Mouse (Mus musculus) T-cell, adult 66 days (primary cell): ENCODE measurements around the gene Olfr746. TPM values are rescaled to one million over a fixed set of nuclear protein-coding genes. Genes with fewer than 3 reads are reported as not detected.

Source experiments
- total RNA-seq, 2 experiments: library from RNA; stranded (reverse); gene quantifications; 3 replicates in 1 of 2; 4 replicates in 1 of 2; pipeline ENCODE4 v1.2.4; 2023

Olfr746 gene
- not detected for total RNA-seq

GRCm38 (mm10) chr14:50646783-50647182, at the start of gene Olfr746:
Gene Olfr746 (plus strand): TSS chr14:50647083.

GRCm38 (mm10) chr14:50614579-50614978, 32.3 kb upstream of the Olfr746 start, which contains the start of gene Olfr744:
Gene Olfr744 (plus strand): TSS chr14:50614879.

DNA sequence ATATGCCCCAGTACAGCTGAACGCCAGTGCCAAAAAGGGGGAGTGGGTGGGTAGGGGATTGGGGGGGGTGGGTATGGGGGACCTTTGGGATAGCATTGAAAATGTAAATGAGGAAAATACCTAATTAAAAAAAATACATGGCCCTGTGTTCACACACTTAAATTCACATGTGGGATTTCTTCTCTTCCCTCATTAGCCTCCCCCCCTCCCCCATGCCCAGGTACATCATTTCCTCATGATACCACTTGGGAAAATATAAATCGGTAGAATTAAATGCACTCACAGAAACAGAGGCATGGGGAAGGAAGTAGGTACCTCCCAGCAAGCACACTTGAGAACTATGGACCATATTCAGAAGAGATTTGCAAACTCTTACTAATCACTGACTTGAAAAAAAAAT, 7.8 kb upstream of the Olfr746 start, which contains the start of gene Olfr745:
Olfr745 (plus strand) TSS at position 301 of the 400 bp plus-strand sequence.

DNA sequence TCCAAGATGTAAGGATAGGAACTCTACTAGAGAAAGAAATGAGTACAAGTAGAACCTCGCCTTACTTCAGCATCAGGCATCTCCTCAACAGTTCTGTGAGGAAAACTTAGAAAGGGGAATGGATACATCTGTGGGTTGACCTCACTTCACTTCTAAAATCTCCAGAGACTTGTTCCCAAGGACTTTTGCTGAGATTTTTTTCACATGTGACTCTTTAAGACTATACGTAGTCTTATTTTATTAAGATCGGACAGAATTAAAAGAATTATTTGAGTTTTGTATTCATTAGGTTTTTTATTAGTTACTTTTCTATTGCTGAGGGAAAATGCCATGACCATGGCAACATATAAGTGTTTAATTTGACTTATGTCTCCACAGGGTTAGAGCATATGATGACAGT, 46.2 kb downstream of the Olfr746 start, which contains the start of gene Olfr747:
Olfr747 (minus strand) TSS at position 101 of the 400 bp plus-strand sequence.

Other genes with a start within 250 kb of the Olfr746 start
- gene Olfr738, start 239.5 kb upstream of the Olfr746 start, total RNA-seq: not detected
- not detected for gene Olfr739, start 228.5 kb upstream of the Olfr746 start, total RNA-seq
- not detected for gene Olfr740, start 201.5 kb upstream of the Olfr746 start, total RNA-seq
- gene Olfr741, start 174.3 kb upstream of the Olfr746 start, total RNA-seq: not detected
- gene Olfr742, start 143.5 kb upstream of the Olfr746 start, total RNA-seq: not detected
- gene Olfr743, start 125.2 kb upstream of the Olfr746 start, total RNA-seq: not detected
- gene Olfr744, start 32.2 kb upstream of the Olfr746 start, total RNA-seq: not detected
- gene Olfr745, start 7.7 kb upstream of the Olfr746 start, total RNA-seq: not detected
- not detected for gene Olfr747, start 46.1 kb downstream of the Olfr746 start, total RNA-seq
- not detected for gene Olfr748, start 60.3 kb downstream of the Olfr746 start, total RNA-seq
- gene Olfr749, start 98.0 kb downstream of the Olfr746 start, total RNA-seq: not detected
- gene Ttc5, start 138.4 kb downstream of the Olfr746 start, total RNA-seq: 10 to 100 TPM; 79.2 to 79.7 TPM
- under 1 TPM in 1 of 2 experiments, not detected in 1; 0.50 TPM for gene Ccnb1ip1, start 160.6 kb downstream of the Olfr746 start, total RNA-seq
- 10 to 100 TPM; 49.9 to 50.6 TPM for gene Parp2, start 160.8 kb downstream of the Olfr746 start, total RNA-seq
- 10 to 100 TPM; 40.3 to 43.6 TPM for gene Tep1, start 223.5 kb downstream of the Olfr746 start, total RNA-seq